Mouse (Mus musculus) lung, postnatal 0 days (tissue): ENCODE data around the gene Fcgr2b.

ENCODE experiments used
- CTCF ChIP-seq: IDR thresholded peaks from 2 replicates; pipeline ENCODE4 v1.5.1; 2016; ENCODE audit warnings: antibody characterized with exemption, mild to moderate bottlenecking
- EP300 ChIP-seq: IDR thresholded peaks from 2 replicates; pipeline ENCODE4 v1.6.1; 2016; ENCODE audit warnings: antibody characterized with exemption, mild to moderate bottlenecking, control low read depth

DNA sequence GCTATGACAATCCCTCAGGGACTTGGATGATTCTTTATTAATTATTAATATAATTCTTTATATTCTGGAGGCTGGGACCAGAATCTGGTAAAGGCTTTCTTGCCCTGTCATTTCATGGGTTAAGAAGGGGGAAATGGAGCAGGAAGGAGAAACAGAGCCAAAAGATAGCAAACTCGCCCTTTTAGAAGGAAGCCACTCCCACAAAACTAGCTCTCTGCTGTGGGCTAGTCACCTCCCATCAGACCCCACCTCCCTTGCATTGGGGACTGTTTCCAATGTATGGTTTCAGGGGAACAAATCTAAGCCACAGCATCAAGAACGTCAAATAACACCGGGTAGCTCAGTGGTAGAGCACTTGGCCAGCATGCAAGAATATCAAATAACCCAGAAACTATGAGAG, 18.1 kb downstream of the Fcgr2b start:
- TF ChIP-seq CTCF (no peak), EP300 (no peak)
